Mouse (Mus musculus): Measurements from ENCODE around the gene C2cd2l. TPM values are rescaled to one million over a fixed set of nuclear protein-coding genes. Genes with fewer than 3 reads are reported as not detected.
"Not testable (repeated sequence)": the region's sequence is repeated elsewhere in the genome, so short reads cannot be mapped to it uniquely, and the experiment has no call there.

C2cd2l gene
- polyA plus RNA-seq, 1 experiment from 2014 or later: 10.1 TPM

GRCm38 (mm10) chr9:44323656-44324055, 3.6 kb upstream of the C2cd2l start:
- DNase-seq (ENCODE audit: low spot score); H3K4me3 ChIP-seq (ENCODE audit: low read depth, low read length); ATAC-seq (ENCODE audit: low FRiP score); H3K9me3 ChIP-seq (ENCODE audit: control insufficient read depth, low read length); H3K27me3 ChIP-seq (ENCODE audit: control insufficient read depth, insufficient read depth, low read length); H3K36me3 ChIP-seq (ENCODE audit: control insufficient read depth, insufficient read depth, low read length); H3K9ac ChIP-seq (ENCODE audit: low read depth, low read length); H3K27ac ChIP-seq (ENCODE audit: low read depth, low read length); H3K4me2 ChIP-seq (replicated peaks; ENCODE audit: low read depth, low read length): not testable (repeated sequence)
- peaks cover 11% of the 10 kb centered on the region for H3K4me1 ChIP-seq (replicated peaks; ENCODE audit: control insufficient read depth, insufficient read depth, low read length)
- WGBS: 79% methylated on average over 4 of the region's 4 CpGs

GRCm38 (mm10) chr9:44320799-44321133, 681 bp upstream of the C2cd2l start:
- ATAC-seq (ENCODE audit: low FRiP score) (0 out of 2 replicates have a peak, but pooled peaks have one; percentile 4), DNase-seq (ENCODE audit: low spot score) (no peak)
- no peak overlapping the region; the same call in 1 of the 2 replicates for H3K27ac ChIP-seq (ENCODE audit: low read depth, low read length)
- H3K4me1 ChIP-seq (replicated peaks; ENCODE audit: control insufficient read depth, insufficient read depth, low read length): peaks cover 14% of the 10 kb centered on the region
- peak overlapping the region; percentile 95 for H3K4me2 ChIP-seq (replicated peaks; ENCODE audit: low read depth, low read length)
- peak overlapping the region; percentile 95 for H3K4me3 ChIP-seq (ENCODE audit: low read depth, low read length)
- WGBS: 29% methylated on average over 6 of the region's 6 CpGs
- H3K27me3 ChIP-seq (ENCODE audit: control insufficient read depth, insufficient read depth, low read length): no peaks in the 10 kb centered on the region
- H3K9ac ChIP-seq (ENCODE audit: low read depth, low read length): peak overlapping the region; percentile 40; the same call in 1 of the 2 replicates
- H3K36me3 ChIP-seq (ENCODE audit: control insufficient read depth, insufficient read depth, low read length): peaks cover 3% of the 10 kb centered on the region; the same call in 1 of the 2 replicates
- H3K9me3 ChIP-seq (ENCODE audit: control insufficient read depth, low read length): no peaks in the 10 kb centered on the region

GRCm38 (mm10) chr9:44319105-44319886, 789 bp downstream of the C2cd2l start:
- H3K9ac ChIP-seq (ENCODE audit: low read depth, low read length): peak overlapping the region; percentile 94
- H3K36me3 ChIP-seq (ENCODE audit: control insufficient read depth, insufficient read depth, low read length): peaks cover 6% of the 10 kb centered on the region
- no peaks in the 10 kb centered on the region for H3K9me3 ChIP-seq (ENCODE audit: control insufficient read depth, low read length)
- H3K4me1 ChIP-seq (replicated peaks; ENCODE audit: control insufficient read depth, insufficient read depth, low read length): peaks cover 12% of the 10 kb centered on the region; the same call in 1 of the 2 replicates
- no peaks in the 10 kb centered on the region for H3K27me3 ChIP-seq (ENCODE audit: control insufficient read depth, insufficient read depth, low read length)
- peak; percentile 55 for DNase-seq (ENCODE audit: low spot score)
- H3K27ac ChIP-seq (ENCODE audit: low read depth, low read length): peak overlapping the region; percentile 72
- WGBS: 3% methylated on average over 36 of the region's 37 CpGs
- peak overlapping the region; percentile 95 for H3K4me3 ChIP-seq (ENCODE audit: low read depth, low read length)
- H3K4me2 ChIP-seq (replicated peaks; ENCODE audit: low read depth, low read length): peak overlapping the region; percentile 95
- ATAC-seq (ENCODE audit: low FRiP score): peak; percentile 25; the same call in 1 of the 2 replicates

- peak overlapping the region; percentile 94 for H3K9ac ChIP-seq (ENCODE audit: low read depth, low read length)
- peaks cover 6% of the 10 kb centered on the region for H3K36me3 ChIP-seq (ENCODE audit: control insufficient read depth, insufficient read depth, low read length)
Observed at GRCm38 (mm10) chr9:44318826-44319095, 1.3 kb downstream of the C2cd2l start.

GRCm38 (mm10) chr9:44318076-44318825, 1.8 kb downstream of the C2cd2l start:
- peaks cover 6% of the 10 kb centered on the region for H3K36me3 ChIP-seq (ENCODE audit: control insufficient read depth, insufficient read depth, low read length)
- H3K27me3 ChIP-seq (ENCODE audit: control insufficient read depth, insufficient read depth, low read length): no peaks in the 10 kb centered on the region
- no peak overlapping the region for H3K27ac ChIP-seq (ENCODE audit: low read depth, low read length)
- peak overlapping the region; percentile 94; the same call in 1 of the 2 replicates for H3K9ac ChIP-seq (ENCODE audit: low read depth, low read length)
- no peaks in the 10 kb centered on the region for H3K9me3 ChIP-seq (ENCODE audit: control insufficient read depth, low read length)
- WGBS: 63% methylated on average over 5 of the region's 5 CpGs
- DNase-seq (ENCODE audit: low spot score): no peak
- peak overlapping the region; percentile 95 for H3K4me3 ChIP-seq (ENCODE audit: low read depth, low read length)
- no peak for ATAC-seq (ENCODE audit: low FRiP score)
- peaks cover 12% of the 10 kb centered on the region; the same call in 1 of the 2 replicates for H3K4me1 ChIP-seq (replicated peaks; ENCODE audit: control insufficient read depth, insufficient read depth, low read length)
- peak overlapping the region; percentile 95 for H3K4me2 ChIP-seq (replicated peaks; ENCODE audit: low read depth, low read length)

More at GRCm38 (mm10) chr9:44318826-44319095, 1.3 kb downstream of the C2cd2l start:
- peak overlapping the region; percentile 95 for H3K4me2 ChIP-seq (replicated peaks; ENCODE audit: low read depth, low read length)
- no peak overlapping the region for H3K27ac ChIP-seq (ENCODE audit: low read depth, low read length)
- peak overlapping the region; percentile 95 for H3K4me3 ChIP-seq (ENCODE audit: low read depth, low read length)
- no peaks in the 10 kb centered on the region for H3K27me3 ChIP-seq (ENCODE audit: control insufficient read depth, insufficient read depth, low read length)
- 38% methylated on average over 3 of the region's 3 CpGs for WGBS
- DNase-seq (ENCODE audit: low spot score) (no peak), ATAC-seq (ENCODE audit: low FRiP score) (no peak)
- no peaks in the 10 kb centered on the region for H3K9me3 ChIP-seq (ENCODE audit: control insufficient read depth, low read length)
- peaks cover 12% of the 10 kb centered on the region; the same call in 1 of the 2 replicates for H3K4me1 ChIP-seq (replicated peaks; ENCODE audit: control insufficient read depth, insufficient read depth, low read length)

- WGBS: 74% methylated on average over 4 of the region's 4 CpGs
- no peak overlapping the region for H3K27ac ChIP-seq (ENCODE audit: low read depth, low read length)
- H3K36me3 ChIP-seq (ENCODE audit: control insufficient read depth, insufficient read depth, low read length): peaks cover 6% of the 10 kb centered on the region
- H3K9me3 ChIP-seq (ENCODE audit: control insufficient read depth, low read length): no peaks in the 10 kb centered on the region
- no peak overlapping the region for H3K4me3 ChIP-seq (ENCODE audit: low read depth, low read length)
- no peak overlapping the region for H3K4me2 ChIP-seq (replicated peaks; ENCODE audit: low read depth, low read length)
- H3K27me3 ChIP-seq (ENCODE audit: control insufficient read depth, insufficient read depth, low read length): no peaks in the 10 kb centered on the region
- H3K9ac ChIP-seq (ENCODE audit: low read depth, low read length): no peak overlapping the region
- DNase-seq (ENCODE audit: low spot score) (no peak), ATAC-seq (ENCODE audit: low FRiP score) (no peak)
- H3K4me1 ChIP-seq (replicated peaks; ENCODE audit: control insufficient read depth, insufficient read depth, low read length): peaks cover 12% of the 10 kb centered on the region; the same call in 1 of the 2 replicates
Observed at GRCm38 (mm10) chr9:44317452-44317851, 2.6 kb downstream of the C2cd2l start.

GRCm38 (mm10) chr9:44314910-44315309, 5.2 kb downstream of the C2cd2l start:
- no peaks in the 10 kb centered on the region for H3K9me3 ChIP-seq (ENCODE audit: control insufficient read depth, low read length)
- peaks cover 6% of the 10 kb centered on the region for H3K36me3 ChIP-seq (ENCODE audit: control insufficient read depth, insufficient read depth, low read length)
- no peaks in the 10 kb centered on the region for H3K27me3 ChIP-seq (ENCODE audit: control insufficient read depth, insufficient read depth, low read length)
- no peak overlapping the region for H3K27ac ChIP-seq (ENCODE audit: low read depth, low read length)
- no peak overlapping the region for H3K9ac ChIP-seq (ENCODE audit: low read depth, low read length)
- peaks cover 11% of the 10 kb centered on the region for H3K4me1 ChIP-seq (replicated peaks; ENCODE audit: control insufficient read depth, insufficient read depth, low read length)
- no peak overlapping the region for H3K4me2 ChIP-seq (replicated peaks; ENCODE audit: low read depth, low read length)
- no peak overlapping the region for H3K4me3 ChIP-seq (ENCODE audit: low read depth, low read length)
- ATAC-seq (ENCODE audit: low FRiP score): no peak
- no peak for DNase-seq (ENCODE audit: low spot score)
- WGBS: 96% methylated on average over 14 of the region's 18 CpGs

GRCm38 (mm10) chr9:44314257-44314547, 5.9 kb downstream of the C2cd2l start:
- DNase-seq (ENCODE audit: low spot score): no peak
- no peak overlapping the region for H3K4me3 ChIP-seq (ENCODE audit: low read depth, low read length)
- H3K9ac ChIP-seq (ENCODE audit: low read depth, low read length): no peak overlapping the region
- H3K36me3 ChIP-seq (ENCODE audit: control insufficient read depth, insufficient read depth, low read length): peaks cover 6% of the 10 kb centered on the region
- no peak overlapping the region for H3K4me2 ChIP-seq (replicated peaks; ENCODE audit: low read depth, low read length)
- ATAC-seq (ENCODE audit: low FRiP score): no peak
- H3K27ac ChIP-seq (ENCODE audit: low read depth, low read length): no peak overlapping the region
- H3K4me1 ChIP-seq (replicated peaks; ENCODE audit: control insufficient read depth, insufficient read depth, low read length): peaks cover 10% of the 10 kb centered on the region
- no peaks in the 10 kb centered on the region for H3K27me3 ChIP-seq (ENCODE audit: control insufficient read depth, insufficient read depth, low read length)
- WGBS: 69% methylated on average over 4 of the region's 4 CpGs
- no peaks in the 10 kb centered on the region for H3K9me3 ChIP-seq (ENCODE audit: control insufficient read depth, low read length)
